Mouse (Mus musculus) liver, embryonic 14.5 days (tissue): Measurements from ENCODE around the gene Coro2a.

Experiments used
- CTCF ChIP-seq: IDR thresholded peaks from 2 replicates; pipeline ENCODE4 v1.5.1; 2016; ENCODE audit warnings: antibody characterized with exemption, low read depth, control low read depth
- EP300 ChIP-seq: IDR thresholded peaks from 2 replicates; pipeline ENCODE4 v1.6.1; 2016; ENCODE audit warnings: antibody characterized with exemption, low read depth

GRCm38 (mm10) chr4:46574024-46574753 lies 27.8 kb downstream of the Coro2a start:
- no peak for TF ChIP-seq CTCF
- TF ChIP-seq EP300, result no peak
